Mouse (Mus musculus) ES-Bruce4 (cell line): ENCODE data around the gene Vapa.

Experiments used
- CTCF ChIP-seq: IDR thresholded peaks from one replicate; pipeline ENCODE4 v1.8.1; 2011; ENCODE audit warnings: low read depth, low read length
- EP300 ChIP-seq: IDR thresholded peaks from 2 replicates; pipeline ENCODE4 v1.6.1; 2011; ENCODE audit warnings: low read depth, low read length; ENCODE audit not compliant: insufficient read depth
- POLR2A ChIP-seq: IDR thresholded peaks from one replicate; pipeline ENCODE4 v1.8.1; 2011; ENCODE audit warnings: low read length; ENCODE audit not compliant: insufficient read depth

DNA sequence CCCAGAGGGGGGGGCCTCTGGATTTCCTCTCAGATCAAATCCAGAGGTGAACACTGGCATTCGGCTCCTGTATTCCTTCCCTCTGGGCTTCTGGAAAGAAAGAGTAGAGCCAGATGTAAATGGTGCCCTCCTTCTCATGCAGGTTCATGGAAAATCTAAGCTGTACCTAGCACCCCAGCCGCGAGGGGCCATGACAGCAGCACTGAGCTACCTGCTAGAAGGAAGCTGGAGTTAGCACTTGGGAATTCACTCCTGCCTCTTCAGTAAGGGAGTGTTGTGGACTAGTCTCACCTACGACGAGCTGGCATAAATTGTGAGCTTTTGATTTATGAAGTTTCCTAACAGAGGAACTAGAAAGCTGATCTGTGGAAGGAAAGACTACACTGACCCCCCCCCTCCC, 30.2 kb upstream of the Vapa start:
- TF ChIP-seq EP300: no peak
- TF ChIP-seq CTCF: no peak
- TF ChIP-seq POLR2A: no peak
